ENCODE assay signal across 14 mouse cellular contexts in genomic region chr11:102396671-102397141, GRCm38 (mm10). TPM values are rescaled to one million over a fixed set of nuclear protein-coding genes. Genes with fewer than 3 reads are reported as not detected.
A peak's percentile ranks its signal among the peaks of the same experiment; 100 is the strongest.
DNase-seq lines count a peak whose midpoint lies in the region; ATAC-seq and TF ChIP-seq lines count a peak whose summit lies in the region.
"Had no signal": no experiment of that assay in that cellular context is flagged by ENCODE, and none has a peak within 500 bp of the region (broad histone marks: within the 10 kb centered on the region; RNA-seq: fewer than 3 reads in every experiment).

No protein-coding gene starts in this region.

- H3K4me3 ChIP-seq in forebrain, embryonic 15.5 days: 0 out of 2 replicates have a peak overlapping the region, but pooled peaks have one; percentile 4
- H3K4me3 ChIP-seq in layer of hippocampus, adult 2 months: peak overlapping the region; percentile 88
- no peak overlapping the region; the same call in 1 of the 2 replicates for H3K4me3 ChIP-seq in midbrain, embryonic 16.5 days (ENCODE audit: low read depth, low read length)
- H3K4me3 ChIP-seq: heart, adult 2 months; liver, embryonic 12.5 days; megakaryocyte, embryonic 14.5 days had no signal

- H3K4me2 ChIP-seq in forebrain, embryonic 15.5 days (replicated peaks): peak overlapping the region; percentile 69; the same call in 1 of the 2 replicates
- H3K4me2 ChIP-seq in midbrain, embryonic 16.5 days (ENCODE audit: low read length): peak overlapping the region; percentile 91
- H3K4me2 ChIP-seq: liver, embryonic 12.5 days had no signal

- peak; percentile 31; the same call in 1 of the 2 replicates for ATAC-seq in frontal cortex, adult (ENCODE audit: low TSS enrichment)
- ATAC-seq in forebrain, embryonic 15.5 days (replicated peaks): no peak
- no peak for ATAC-seq in midbrain, embryonic 16.5 days
- ATAC-seq: inflammation-experienced regulatory T-cells, adult 6 months; liver, embryonic 12.5 days; Patski had no signal

- DNase-seq in frontal cortex, postnatal 10 days (ENCODE audit: low spot score in 2 of 2): no peak
- no peak for DNase-seq in layer of hippocampus, adult 2 months (ENCODE audit: low spot score in 2 of 2)
- no peak for DNase-seq in gastrocnemius, postnatal 36 days
- no peak for DNase-seq in thymus, postnatal 14 days
- DNase-seq in T-cell, adult 2 months (ENCODE audit: low spot score): no peak
- DNase-seq: adrenal gland, postnatal 14 days; heart, adult 2 months had no signal

- peaks cover 35% of the 10 kb centered on the region for H3K36me3 ChIP-seq in forebrain, embryonic 15.5 days
- H3K36me3 ChIP-seq in midbrain, embryonic 16.5 days (ENCODE audit: control insufficient read depth, insufficient read depth, low read length): peaks cover 12% of the 10 kb centered on the region; the same call in 1 of the 2 replicates

- H3K27me3 ChIP-seq in forebrain, embryonic 15.5 days: 0 out of 2 replicates have a peak, but pooled peaks cover 6% of the 10 kb centered on the region
- H3K27me3 ChIP-seq in midbrain, embryonic 16.5 days (ENCODE audit: control insufficient read depth, insufficient read depth, low read depth, low read length): no peaks in the 10 kb centered on the region

- H3K9ac ChIP-seq in forebrain, embryonic 15.5 days (replicated peaks): no peak overlapping the region; the same call in 1 of the 2 replicates
- H3K9ac ChIP-seq in midbrain, embryonic 16.5 days (ENCODE audit: low read depth, low read length): peak overlapping the region; percentile 42
- H3K9ac ChIP-seq: liver, embryonic 12.5 days had no signal

- H3K9me3 ChIP-seq in forebrain, embryonic 15.5 days: no peaks in the 10 kb centered on the region
- H3K9me3 ChIP-seq in midbrain, embryonic 16.5 days (replicated peaks; ENCODE audit: control insufficient read depth, low read length, poor library complexity, severe bottlenecking): no peaks in the 10 kb centered on the region
- H3K9me3 ChIP-seq: liver, embryonic 12.5 days had no signal

- no peak overlapping the region for H3K27ac ChIP-seq in forebrain, embryonic 15.5 days (replicated peaks)
- peak overlapping the region; percentile 99 for H3K27ac ChIP-seq in layer of hippocampus, adult 2 months
- H3K27ac ChIP-seq in midbrain, embryonic 16.5 days (ENCODE audit: low read length): no peak overlapping the region
- H3K27ac ChIP-seq: heart, adult 2 months; liver, embryonic 12.5 days had no signal

- intact Hi-C loops in gastrocnemius, postnatal 36 days (cut with DNase I): no loop called here

- WGBS in forebrain, embryonic 15.5 days: 75% methylated on average over 7 of the region's 7 CpGs
- 65% methylated on average over 7 of the region's 7 CpGs for WGBS in midbrain, embryonic 16.5 days

- no peak for TF ChIP-seq CTCF in layer of hippocampus, adult 2 months (conservative IDR thresholded peaks at IDR 0.05)

- peaks cover 66% of the 10 kb centered on the region for H3K4me1 ChIP-seq in forebrain, embryonic 15.5 days
- peaks cover 38% of the 10 kb centered on the region for H3K4me1 ChIP-seq in midbrain, embryonic 16.5 days (ENCODE audit: control insufficient read depth, insufficient read depth, low read length)

RNA-seq across cellular contexts. Expression of gene Rundc3a, which starts 3.5 kb away (rescaled TPM):
- polyA plus RNA-seq in forebrain, embryonic 15.5 days (2015; fragmentation: Nextera tagmentation; extraction: Ambion mirVana): 149 and 150 TPM in 2 replicates
- total RNA-seq in layer of hippocampus, adult 2 months (2021): 100 to 1,000 TPM; 482 to 488 TPM
- polyA plus RNA-seq in midbrain, embryonic 16.5 days (2015; fragmentation: Nextera tagmentation; extraction: Ambion mirVana): 151 and 155 TPM in 2 replicates
- total RNA-seq in gastrocnemius, postnatal 36 days (2021): not detected

RNA-seq across cellular contexts. Expression of gene Slc25a39, which starts 11.0 kb away (rescaled TPM):
- 144 TPM in 2 replicates for polyA plus RNA-seq in forebrain, embryonic 15.5 days (2015; fragmentation: Nextera tagmentation; extraction: Ambion mirVana)
- total RNA-seq in layer of hippocampus, adult 2 months (2021): 10 to 100 TPM; 62.5 to 62.6 TPM
- 144 and 150 TPM in 2 replicates for polyA plus RNA-seq in midbrain, embryonic 16.5 days (2015; fragmentation: Nextera tagmentation; extraction: Ambion mirVana)
- 10 to 100 TPM; 56.2 to 64.3 TPM for total RNA-seq in gastrocnemius, postnatal 36 days (2021)

RNA-seq across cellular contexts. Expression of gene Slc4a1, which starts 30.7 kb away (rescaled TPM):
- 1.9 and 2.6 TPM in 2 replicates for polyA plus RNA-seq in forebrain, embryonic 15.5 days (2015; fragmentation: Nextera tagmentation; extraction: Ambion mirVana)
- total RNA-seq in layer of hippocampus, adult 2 months (2021): under 1 TPM; 0.15 to 0.23 TPM
- 2.3 and 3.5 TPM in 2 replicates for polyA plus RNA-seq in midbrain, embryonic 16.5 days (2015; fragmentation: Nextera tagmentation; extraction: Ambion mirVana)
- under 1 TPM in 1 of 2 experiments, not detected in 1; 0.31 TPM for total RNA-seq in gastrocnemius, postnatal 36 days (2021)
- polyA plus RNA-seq: Patski had no signal

RNA-seq across cellular contexts. Expression of gene Grn, which starts 33.4 kb away (rescaled TPM):
- 61.8 and 62.0 TPM in 2 replicates for polyA plus RNA-seq in forebrain, embryonic 15.5 days (2015; fragmentation: Nextera tagmentation; extraction: Ambion mirVana)
- 10 to 100 TPM; 60.6 to 66.4 TPM for total RNA-seq in layer of hippocampus, adult 2 months (2021)
- 65.2 and 75.8 TPM in 2 replicates for polyA plus RNA-seq in midbrain, embryonic 16.5 days (2015; fragmentation: Nextera tagmentation; extraction: Ambion mirVana)
- total RNA-seq in gastrocnemius, postnatal 36 days (2021): 10 to 100 TPM; 23.5 to 24.8 TPM

RNA-seq across cellular contexts. Expression of gene Fam171a2, which starts 50.8 kb away (rescaled TPM):
- 22.5 and 24.3 TPM in 2 replicates for polyA plus RNA-seq in forebrain, embryonic 15.5 days (2015; fragmentation: Nextera tagmentation; extraction: Ambion mirVana)
- total RNA-seq in layer of hippocampus, adult 2 months (2021): 100 to 1,000 TPM in 1 of 2 experiments, 10 to 100 TPM in 1; 92.5 to 102 TPM
- 18.1 and 20.5 TPM in 2 replicates for polyA plus RNA-seq in midbrain, embryonic 16.5 days (2015; fragmentation: Nextera tagmentation; extraction: Ambion mirVana)
- 1 to 10 TPM; 1.4 to 1.6 TPM for total RNA-seq in gastrocnemius, postnatal 36 days (2021)
- polyA plus RNA-seq: inflammation-experienced regulatory T-cells, adult 6 months had no signal

Comparison
In these comparisons a context has a peak if more than half of its experiments do, and no peak if none do; other contexts are left out.
1. RNA of gene Rundc3a, which starts 3.5 kb away (total RNA-seq): 482 to 488 TPM in layer of hippocampus, adult 2 months; not detected in gastrocnemius, postnatal 36 days; every median in the first group is over 100 times any median in the second.